Mouse (Mus musculus) MEL (cell line): Measurements from ENCODE around the gene Gm20604. TPM values are rescaled to one million over a fixed set of nuclear protein-coding genes. Genes with fewer than 3 reads are reported as not detected.

Source experiments
- DNase-seq: peaks from one replicate; pipeline ENCODE4 v3.0.0; 2011; ENCODE audit warnings: low read depth, low spot score
- H3K27ac ChIP-seq: 2 replicates; pipeline ENCODE4 v1.5.1; 2012; ENCODE audit warnings: low read depth, mild to moderate bottlenecking, control low read depth, low read length, moderate library complexity; ENCODE audit not compliant: control insufficient read depth
- H3K27me3 ChIP-seq, 2 experiments: fragments of 150-350 bp in 1 of 2; sonication (generic) in 1 of 2; 2 replicates each; pipeline ENCODE4 v1.6.1; 2012; ENCODE audit warnings: low read length in 2 of 2, mild to moderate bottlenecking in 2 of 2, improper control_type of control experiment in 1 of 2, moderate library complexity in 1 of 2; ENCODE audit not compliant: insufficient read depth in 2 of 2, control insufficient read depth in 1 of 2
- H3K36me3 ChIP-seq, 2 experiments: 2 replicates each; pipeline ENCODE4 v1.6.1; 2012 to 2014; ENCODE audit warnings: low read length in 2 of 2, improper control_type of control experiment in 1 of 2, inconsistent platforms in 1 of 2, mild to moderate bottlenecking in 1 of 2; ENCODE audit not compliant: insufficient read depth in 2 of 2, control insufficient read depth in 1 of 2
- H3K4me1 ChIP-seq, 2 experiments: fragments of 150-350 bp in 1 of 2; sonication (generic) in 1 of 2; 2 replicates each; pipeline ENCODE4 v1.6.1; 2012; ENCODE audit warnings: low read length in 2 of 2, improper control_type of control experiment in 1 of 2, mild to moderate bottlenecking in 1 of 2; ENCODE audit not compliant: insufficient read depth in 2 of 2, control insufficient read depth in 1 of 2
- H3K4me3 ChIP-seq, 2 experiments: fragments of 150-350 bp in 1 of 2; sonication (generic) in 1 of 2; 2 replicates each; pipeline ENCODE4 v1.5.1; 2012; ENCODE audit warnings: low read depth in 2 of 2, low read length in 2 of 2, mild to moderate bottlenecking in 2 of 2, moderate library complexity in 2 of 2, control low read depth in 1 of 2, improper control_type of control experiment in 1 of 2; ENCODE audit not compliant: control insufficient read depth in 1 of 2, insufficient read depth in 1 of 2
- H3K79me2 ChIP-seq: 2 replicates; pipeline ENCODE4 v1.6.1; 2012; ENCODE audit warnings: mild to moderate bottlenecking, low read length, moderate library complexity; ENCODE audit not compliant: control insufficient read depth, poor library complexity, insufficient read depth
- H3K9ac ChIP-seq: 2 replicates; pipeline ENCODE4 v1.6.1; 2012; ENCODE audit warnings: low read depth, mild to moderate bottlenecking, control low read depth, low read length, moderate library complexity; ENCODE audit not compliant: control insufficient read depth, poor library complexity, severe bottlenecking
- H3K9me3 ChIP-seq: fragments of 150-350 bp; sonication (generic); replicated peaks from 2 replicates; pipeline ENCODE4 v1.6.1; 2012; ENCODE audit warnings: mild to moderate bottlenecking, low read length, improper control_type of control experiment, moderate library complexity; ENCODE audit not compliant: insufficient read depth
- CHD1 ChIP-seq: IDR thresholded peaks from 2 replicates; pipeline ENCODE4 v1.6.1; 2012; ENCODE audit warnings: low read depth, mild to moderate bottlenecking, inconsistent platforms, low read length, improper control_type of control experiment
- CHD2 ChIP-seq: IDR thresholded peaks from 2 replicates; pipeline ENCODE4 v1.6.1; 2011; ENCODE audit warnings: low read length, improper control_type of control experiment
- CTCF ChIP-seq, 3 experiments: IDR thresholded peaks in 2 of 3; conservative IDR thresholded peaks in 1 of 3; 2 replicates each; pipeline ENCODE4 v1.5.1; 2011 to 2012; ENCODE audit warnings: low read length in 3 of 3, low read depth in 2 of 3, mild to moderate bottlenecking in 2 of 3, improper control_type of control experiment in 1 of 3, inconsistent platforms in 1 of 3, mixed read lengths in 1 of 3, moderate library complexity in 1 of 3; ENCODE audit not compliant: control insufficient read depth in 1 of 3, insufficient read depth in 1 of 3, poor library complexity in 1 of 3, severe bottlenecking in 1 of 3
- E2F4 ChIP-seq: IDR thresholded peaks from 2 replicates; pipeline ENCODE4 v1.6.1; 2011; ENCODE audit warnings: low read depth, low read length, improper control_type of control experiment, borderline replicate concordance
- HCFC1 ChIP-seq: IDR thresholded peaks from 2 replicates; pipeline ENCODE4 v1.6.1; 2012; ENCODE audit warnings: low read depth, mild to moderate bottlenecking, inconsistent platforms, low read length, improper control_type of control experiment, moderate library complexity
- KAT2A ChIP-seq: conservative IDR thresholded peaks from 2 replicates; pipeline ENCODE4 v1.6.1; 2012; ENCODE audit warnings: low read depth, low read length, improper control_type of control experiment, inconsistent platforms
- MAX ChIP-seq: IDR thresholded peaks from 2 replicates; pipeline ENCODE4 v1.6.1; 2011; ENCODE audit warnings: low read length, improper control_type of control experiment
- MXI1 ChIP-seq: IDR thresholded peaks from 2 replicates; pipeline ENCODE4 v1.6.1; 2011; ENCODE audit warnings: mild to moderate bottlenecking, low read depth, low read length, improper control_type of control experiment
- MYB ChIP-seq: IDR thresholded peaks from 2 replicates; pipeline ENCODE4 v1.6.1; 2011; ENCODE audit warnings: mild to moderate bottlenecking, low read depth, low read length, improper control_type of control experiment
- MYC ChIP-seq: IDR thresholded peaks from 2 replicates; pipeline ENCODE4 v1.6.1; 2011; ENCODE audit warnings: low read depth, mild to moderate bottlenecking, low read length, improper control_type of control experiment, moderate library complexity
- NELFE ChIP-seq: IDR thresholded peaks from 2 replicates; pipeline ENCODE4 v1.6.1; 2011; ENCODE audit warnings: low read depth, low read length, improper control_type of control experiment
- NRF1 ChIP-seq: IDR thresholded peaks from 2 replicates; pipeline ENCODE4 v1.6.1; 2014; ENCODE audit warnings: low read depth, mild to moderate bottlenecking, inconsistent platforms, low read length, improper control_type of control experiment, moderate library complexity; ENCODE audit not compliant: poor library complexity, insufficient read depth, severe bottlenecking
- POLR2AphosphoS2 ChIP-seq: IDR thresholded peaks from 2 replicates; pipeline ENCODE4 v1.6.1; 2011; ENCODE audit warnings: low read length, improper control_type of control experiment
- POLR2AphosphoS5 ChIP-seq: IDR thresholded peaks from 2 replicates; pipeline ENCODE4 v1.6.1; 2012; ENCODE audit warnings: low read depth, borderline replicate concordance, mild to moderate bottlenecking, inconsistent platforms, low read length, moderate library complexity, mixed read lengths
- SIN3A ChIP-seq: IDR thresholded peaks from 2 replicates; pipeline ENCODE4 v1.6.1; 2012; ENCODE audit warnings: low read length, improper control_type of control experiment, inconsistent platforms
- SMC3 ChIP-seq: IDR thresholded peaks from 2 replicates; pipeline ENCODE4 v1.6.1; 2011; ENCODE audit warnings: low read depth, low read length, improper control_type of control experiment
- TBP ChIP-seq: IDR thresholded peaks from 2 replicates; pipeline ENCODE4 v1.8.0; 2011; ENCODE audit warnings: low read depth, low read length, improper control_type of control experiment
- TCF12 ChIP-seq: IDR thresholded peaks from 2 replicates; pipeline ENCODE4 v1.6.1; 2014; ENCODE audit warnings: low read depth, mild to moderate bottlenecking, inconsistent platforms, low read length, improper control_type of control experiment, moderate library complexity
- UBTF ChIP-seq: IDR thresholded peaks from 2 replicates; pipeline ENCODE4 v1.6.1; 2012; ENCODE audit warnings: low read depth, mild to moderate bottlenecking, inconsistent platforms, low read length, improper control_type of control experiment, moderate library complexity, borderline replicate concordance; ENCODE audit not compliant: insufficient read depth
- USF1 ChIP-seq: IDR thresholded peaks from 2 replicates; pipeline ENCODE4 v1.6.1; 2014; ENCODE audit warnings: low read depth, mild to moderate bottlenecking, inconsistent platforms, low read length, improper control_type of control experiment, moderate library complexity
- polyA plus RNA-seq, 2 experiments: library from polyadenylated mRNA; stranded (reverse) in 1 of 2; unstranded in 1 of 2; fragments of >175 nt in 1 of 2; fragments of >200 nt in 1 of 2; gene quantifications; 2 replicates each; pipeline versions ENCODE4 v1.2.1 to v1.2.4; 2012; ENCODE audit warnings: low replicate concordance in 2 of 2, low read depth in 1 of 2; ENCODE audit not compliant: insufficient read length in 2 of 2, insufficient read depth in 1 of 2, missing spikeins in 1 of 2
- total RNA-seq: library from RNA; depleted of rRNA; stranded (reverse); fragments of 300-350 nt; gene quantifications from 2 replicates; pipeline ENCODE4 v1.2.3, GENCODE M21; 2012

Gene Gm20604
- total and polyA plus RNA-seq, 3 experiments, result 7.9 to 8.8 TPM; not detected in 1

- Histone ChIP-seq H3K27me3 (no peaks in the 10 kb centered on the region), H3K36me3 (peaks cover 0 to 8% of the 10 kb centered on the region in 2 experiments; a peak in 2 of 4 replicates), H3K9me3 (no peaks in the 10 kb centered on the region), H3K79me2 (no peaks in the 10 kb centered on the region), H3K9ac (no peak overlapping the region), H3K4me1 (peaks cover 0 to 16% of the 10 kb centered on the region in 2 experiments; a peak in 2 of 4 replicates), H3K4me3 (no peak overlapping the region), H3K27ac (no peak overlapping the region)
- DNase-seq, result no peak
- TF ChIP-seq SIN3A, result no peak
- TF ChIP-seq E2F4, result no peak
- no peak for TF ChIP-seq NELFE
- no peak for TF ChIP-seq MYC
Observed at GRCm38 (mm10) chr12:102723861-102724260, 34.6 kb downstream of the Gm20604 start.

GRCm38 (mm10) chr12:102722966-102723365, 35.5 kb downstream of the Gm20604 start:
- no peak for TF ChIP-seq HCFC1
- no peak for TF ChIP-seq POLR2AphosphoS2
- TF ChIP-seq E2F4, result no peak
- no peak for TF ChIP-seq USF1
- no peak for TF ChIP-seq SIN3A
- no peak for TF ChIP-seq SMC3
- no peak for TF ChIP-seq MAX
- TF ChIP-seq CHD1, result no peak
- TF ChIP-seq TBP, result no peak
- no peak for TF ChIP-seq POLR2AphosphoS5
- TF ChIP-seq NRF1, result no peak
- no peak for TF ChIP-seq CHD2
- TF ChIP-seq MYB, result no peak
- no peak for TF ChIP-seq MXI1
- TF ChIP-seq UBTF, result no peak
- no peak for TF ChIP-seq CTCF (IDR thresholded peaks at IDR 0.05 in 2 of 3, conservative IDR thresholded peaks at IDR 0.05 in 1 of 3; ENCODE audit: control insufficient read depth in 1 of 3, insufficient read depth in 1 of 3, low read depth in 2 of 3, low read length in 3 of 3, poor library complexity in 1 of 3, severe bottlenecking in 1 of 3)
- TF ChIP-seq KAT2A, result no peak
- no peak for TF ChIP-seq TCF12
- Histone ChIP-seq H3K9me3 (no peaks in the 10 kb centered on the region), H3K27me3 (no peaks in the 10 kb centered on the region), H3K36me3 (peaks cover 0 to 8% of the 10 kb centered on the region in 2 experiments; a peak in 2 of 4 replicates), H3K27ac (no peak overlapping the region), H3K79me2 (no peaks in the 10 kb centered on the region), H3K9ac (no peak overlapping the region), H3K4me3 (no peak overlapping the region), H3K4me1 (peaks cover 0 to 16% of the 10 kb centered on the region in 2 experiments; a peak in 2 of 4 replicates)
- no peak for DNase-seq
